Mouse (Mus musculus) testis, adult 2 months (tissue): ENCODE measurements at regions not wholly inside any gene's neighbourhood (a gene's known extent, or its start where the extent isn't known, plus 50 kb on each side); places are given as distances from the start of the nearest gene placed in this dataset.
A peak's percentile ranks its signal among the peaks of the same experiment; 100 is the strongest.

Source experiments
- H3K27ac ChIP-seq: fragments of 200-500 bp; 2 replicates; pipeline ENCODE4 v1.5.1; 2012; ENCODE audit warnings: low read depth, low read length; ENCODE audit not compliant: control insufficient read depth, insufficient read depth
- H3K27me3 ChIP-seq: fragments of 200-500 bp; 2 replicates; pipeline ENCODE4 v1.6.1; 2012; ENCODE audit warnings: mild to moderate bottlenecking, low read length, moderate library complexity; ENCODE audit not compliant: control insufficient read depth, insufficient read depth
- H3K36me3 ChIP-seq: fragments of 200-500 bp; 2 replicates; pipeline ENCODE4 v1.6.1; 2012; ENCODE audit warnings: mild to moderate bottlenecking, low read length; ENCODE audit not compliant: control insufficient read depth, insufficient read depth
- H3K4me1 ChIP-seq: fragments of 200-500 bp; 2 replicates; pipeline ENCODE4 v1.6.1; 2012; ENCODE audit warnings: low read length; ENCODE audit not compliant: control insufficient read depth, insufficient read depth
- H3K4me3 ChIP-seq: fragments of 200-500 bp; 2 replicates; pipeline ENCODE4 v1.5.1; 2012; ENCODE audit warnings: low read depth, mild to moderate bottlenecking, low read length, moderate library complexity, mixed read lengths; ENCODE audit not compliant: control insufficient read depth
- CTCF ChIP-seq: fragments of 200-500 bp; IDR thresholded peaks from 2 replicates; pipeline ENCODE4 v1.5.1; 2012; ENCODE audit warnings: low read depth, mild to moderate bottlenecking, inconsistent platforms, low read length, moderate library complexity; ENCODE audit not compliant: control insufficient read depth, insufficient read depth, insufficient replicate concordance
- POLR2A ChIP-seq: fragments of 200-500 bp; IDR thresholded peaks from 2 replicates; pipeline ENCODE4 v1.6.1; 2012; ENCODE audit warnings: low read depth, mild to moderate bottlenecking, inconsistent platforms, low read length, moderate library complexity; ENCODE audit not compliant: control insufficient read depth

GRCm38 (mm10) chr8:88454048-88454696 lies 67.0 kb upstream of the Nkd1 start:
- no peak for TF ChIP-seq POLR2A
- TF ChIP-seq CTCF: no peak
- Histone ChIP-seq H3K4me1 (peaks cover 14% of the 10 kb centered on the region), H3K27ac (no peak overlapping the region), H3K4me3 (peak overlapping the region; percentile 59), H3K27me3 (peaks cover 2% of the 10 kb centered on the region; the same call in 1 of the 2 replicates), H3K36me3 (no peaks in the 10 kb centered on the region)

GRCm38 (mm10) chr8:88454906-88455305 lies 66.2 kb upstream of the Nkd1 start:
- H3K4me3 ChIP-seq: no peak overlapping the region; the same call in 1 of the 2 replicates
- TF ChIP-seq POLR2A (no peak), CTCF (no peak)
- peaks cover 14% of the 10 kb centered on the region for H3K4me1 ChIP-seq
- no peak overlapping the region for H3K27ac ChIP-seq
- H3K36me3 ChIP-seq: no peaks in the 10 kb centered on the region
- H3K27me3 ChIP-seq: peaks cover 2% of the 10 kb centered on the region; the same call in 1 of the 2 replicates

GRCm38 (mm10) chr8:88455434-88456020 lies 65.6 kb upstream of the Nkd1 start:
- peak overlapping the region; percentile 37; the same call in 1 of the 2 replicates for H3K4me3 ChIP-seq
- H3K27ac ChIP-seq: no peak overlapping the region
- no peak for TF ChIP-seq CTCF
- no peak for TF ChIP-seq POLR2A
- peaks cover 2% of the 10 kb centered on the region; the same call in 1 of the 2 replicates for H3K27me3 ChIP-seq
- H3K4me1 ChIP-seq: peaks cover 14% of the 10 kb centered on the region
- no peaks in the 10 kb centered on the region for H3K36me3 ChIP-seq

- H3K4me1 ChIP-seq: peaks cover 7% of the 10 kb centered on the region
- TF ChIP-seq POLR2A (no peak), CTCF (no peak)
- H3K27ac ChIP-seq: no peak overlapping the region
- no peaks in the 10 kb centered on the region for H3K36me3 ChIP-seq
- no peaks in the 10 kb centered on the region; the same call in 1 of the 2 replicates for H3K27me3 ChIP-seq
- no peak overlapping the region for H3K4me3 ChIP-seq
These were observed 62.0 kb upstream of the Nkd1 start for GRCm38 (mm10) chr8:88459197-88459596.

- Histone ChIP-seq H3K4me3 (no peak overlapping the region), H3K27ac (no peak overlapping the region), H3K36me3 (no peaks in the 10 kb centered on the region), H3K27me3 (no peaks in the 10 kb centered on the region), H3K4me1 (no peaks in the 10 kb centered on the region)
- no peak for TF ChIP-seq CTCF
- no peak for TF ChIP-seq POLR2A
These were observed 53.4 kb upstream of the Nkd1 start for GRCm38 (mm10) chr8:88467756-88468155.

- no peaks in the 10 kb centered on the region for H3K36me3 ChIP-seq
- no peak for TF ChIP-seq POLR2A
- no peak for TF ChIP-seq CTCF
- H3K27me3 ChIP-seq: no peaks in the 10 kb centered on the region
- H3K4me1 ChIP-seq: no peaks in the 10 kb centered on the region
- no peak overlapping the region for H3K4me3 ChIP-seq
- H3K27ac ChIP-seq: no peak overlapping the region
These were observed 50.2 kb upstream of the Nkd1 start for GRCm38 (mm10) chr8:88470931-88471455.
